Mouse (Mus musculus) gastrocnemius, adult 2 months (tissue): ENCODE measurements around the gene Gnb5. TPM values are rescaled to one million over a fixed set of nuclear protein-coding genes. Genes with fewer than 3 reads are reported as not detected.

ENCODE experiments used
- DNase-seq: peaks from one replicate; pipeline ENCODE4 v3.0.0; 2022
- H3K27ac ChIP-seq: fragments of 200-600 bp; 2 replicates; pipeline ENCODE4 v1.8.1; 2022; ENCODE audit warnings: mild to moderate bottlenecking
- H3K4me3 ChIP-seq: fragments of 200-600 bp; 2 replicates; pipeline ENCODE4 v1.8.1; 2022; ENCODE audit warnings: mild to moderate bottlenecking, moderate library complexity
- CTCF ChIP-seq: fragments of 200-600 bp; IDR thresholded peaks from 2 replicates; pipeline ENCODE4 v1.8.1; 2022; ENCODE audit warnings: antibody characterized with exemption, mild to moderate bottlenecking, moderate library complexity
- intact Hi-C: fragments of 180-260 bp; cut with DNase I; formaldehyde crosslinking; loops from one replicate; pipeline ENCODE4 v1.15.1; 2025
- total RNA-seq, 2 experiments: library from RNA; stranded (reverse); gene quantifications; 2 replicates each; pipeline ENCODE4 v1.2.3; 2021

The Gnb5 gene
- total RNA-seq, 2 experiments from 2014 or later: 7.6 to 15.4 TPM

DNA sequence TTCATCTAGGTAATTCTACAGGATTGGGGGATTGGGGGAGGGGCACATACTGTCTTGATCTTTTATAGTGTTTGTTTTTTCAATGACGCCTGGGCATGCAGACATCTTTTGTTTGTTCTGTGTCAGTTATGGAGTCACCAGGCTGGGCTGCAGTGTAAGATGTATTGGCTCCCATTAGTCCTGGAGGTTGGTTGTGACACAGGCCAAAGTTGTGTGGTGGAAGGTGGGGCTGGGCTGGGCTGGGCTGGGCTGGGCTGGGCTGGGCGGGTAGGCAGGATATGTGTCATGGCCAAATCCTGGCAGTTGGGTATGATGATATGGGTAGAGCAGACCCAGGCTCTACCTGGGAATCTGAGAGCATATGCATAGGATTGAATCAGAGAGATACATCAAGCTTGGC lies 72.7 kb downstream of the Gnb5 start:
- H3K4me3 ChIP-seq: no peak overlapping the region
- no peak for DNase-seq
- TF ChIP-seq CTCF: no peak
- intact Hi-C loops: no loop called here
- no peak overlapping the region for H3K27ac ChIP-seq

GRCm38 (mm10) chr9:75382825-75383224 lies 76.7 kb downstream of the Gnb5 start:
- DNase-seq: no peak
- TF ChIP-seq CTCF: no peak
- Histone ChIP-seq H3K4me3 (no peak overlapping the region), H3K27ac (no peak overlapping the region)
- intact Hi-C loops: no loop called here

GRCm38 (mm10) chr9:75383785-75384184 lies 77.7 kb downstream of the Gnb5 start:
- peak; percentile 41; the same call in 1 of the 2 replicates for TF ChIP-seq CTCF
- DNase-seq: no peak
- intact Hi-C loops: no loop called here
- no peak overlapping the region for H3K27ac ChIP-seq
- H3K4me3 ChIP-seq: no peak overlapping the region

DNA sequence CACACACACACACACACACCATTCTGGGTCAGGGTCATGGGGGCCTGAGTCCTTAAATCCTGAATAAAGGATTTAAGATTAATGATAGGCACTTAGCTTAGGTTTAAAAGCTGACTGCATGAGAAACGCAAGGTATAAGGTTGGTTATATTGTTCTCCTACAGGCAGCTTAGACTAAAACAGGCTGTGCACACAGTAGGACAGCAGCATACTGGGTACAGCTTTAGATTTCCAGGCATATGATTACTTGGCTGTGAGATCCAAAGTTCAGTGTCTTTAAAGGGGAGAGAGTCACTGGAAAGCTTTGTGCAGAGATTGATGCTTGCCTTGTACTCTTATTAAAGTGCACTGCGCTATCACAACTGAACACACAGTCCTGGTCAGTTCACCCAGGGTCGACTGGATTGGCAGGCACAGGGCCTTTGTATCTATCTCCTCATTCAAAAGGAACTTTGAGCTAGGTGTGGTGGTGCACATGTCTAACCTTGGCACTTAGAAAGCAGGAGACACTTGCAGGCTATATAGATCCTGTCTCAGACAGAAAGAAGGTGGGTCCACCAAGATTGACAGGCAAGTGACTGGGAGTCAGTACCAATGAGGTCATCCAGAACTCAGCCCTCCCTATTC lies 78.4 kb downstream of the Gnb5 start:
- Histone ChIP-seq H3K27ac (no peak overlapping the region), H3K4me3 (no peak overlapping the region)
- intact Hi-C loops: no loop called here
- no peak for TF ChIP-seq CTCF
- no peak for DNase-seq

DNA sequence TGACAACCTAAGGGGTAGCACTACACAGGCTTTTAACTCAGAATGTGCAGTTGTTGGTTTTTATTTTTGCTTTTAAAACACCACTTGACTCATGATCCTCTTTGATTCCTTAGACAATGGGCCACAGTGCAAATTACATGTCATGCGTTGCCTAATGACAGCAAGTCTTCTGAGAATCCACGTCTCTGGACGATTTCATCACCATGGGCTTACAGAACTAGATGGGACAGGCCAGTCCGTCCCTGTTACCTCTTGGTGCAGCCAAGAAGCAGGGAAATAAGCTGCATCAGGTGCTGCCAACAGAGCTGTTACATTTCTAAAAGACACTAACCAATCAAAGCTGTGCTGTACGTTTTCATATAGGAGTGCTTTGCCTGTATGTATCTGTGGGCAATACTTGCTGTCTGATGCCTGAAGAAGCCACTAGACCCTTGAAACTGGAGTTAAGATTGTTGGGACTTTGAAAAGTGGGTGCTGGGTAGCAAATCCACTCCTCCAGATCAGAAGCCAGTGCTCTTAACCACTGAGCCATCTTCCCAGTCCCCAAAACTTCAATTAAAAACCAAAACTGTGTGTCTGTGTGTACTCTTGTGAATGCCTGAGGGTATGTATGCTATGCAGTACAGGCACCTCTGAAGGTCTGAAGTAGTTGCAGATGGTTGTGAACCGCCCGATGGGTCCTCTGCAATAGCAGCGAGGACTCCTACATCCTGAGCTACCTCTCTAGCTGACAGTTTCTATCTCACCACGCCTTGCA lies 79.3 kb downstream of the Gnb5 start:
- no peak overlapping the region for H3K27ac ChIP-seq
- intact Hi-C loops: no loop called here

GRCm38 (mm10) chr9:75393251-75393650 lies 87.2 kb downstream of the Gnb5 start:
- no peak overlapping the region for H3K27ac ChIP-seq
- intact Hi-C loops: no loop called here
- no peak for TF ChIP-seq CTCF
- no peak for DNase-seq
- H3K4me3 ChIP-seq: no peak overlapping the region

More for the DNA sequence above, 79.3 kb downstream of the Gnb5 start:
- no peak overlapping the region for H3K4me3 ChIP-seq
- TF ChIP-seq CTCF: no peak
- DNase-seq: no peak

Other genes starting within 250 kb of the Gnb5 start
- 10 to 100 TPM in 1 of 2 experiments, 1 to 10 TPM in 1; 7.2 to 12.1 TPM for gene Myo5a, start 235.3 kb upstream of the Gnb5 start, total RNA-seq
- 10 to 100 TPM; 10.8 to 13.6 TPM for gene Myo5c, start 74.3 kb upstream of the Gnb5 start, total RNA-seq
- gene Bcl2l10, start 41.5 kb downstream of the Gnb5 start, total RNA-seq: not detected
- gene Mapk6, start 103.7 kb downstream of the Gnb5 start, total RNA-seq: 10 to 100 TPM; 26.4 to 29.6 TPM
- 10 to 100 TPM; 23.3 to 28.5 TPM for gene Leo1, start 135.2 kb downstream of the Gnb5 start, total RNA-seq